Mouse (Mus musculus): Measurements from ENCODE around the gene AC161166.1. TPM values are rescaled to one million over a fixed set of nuclear protein-coding genes. Genes with fewer than 3 reads are reported as not detected.

The AC161166.1 gene
- polyA plus RNA-seq (2015; fragmentation: Nextera tagmentation; extraction: Ambion mirVana): 1.2 and 1.9 TPM in 2 replicates

DNA sequence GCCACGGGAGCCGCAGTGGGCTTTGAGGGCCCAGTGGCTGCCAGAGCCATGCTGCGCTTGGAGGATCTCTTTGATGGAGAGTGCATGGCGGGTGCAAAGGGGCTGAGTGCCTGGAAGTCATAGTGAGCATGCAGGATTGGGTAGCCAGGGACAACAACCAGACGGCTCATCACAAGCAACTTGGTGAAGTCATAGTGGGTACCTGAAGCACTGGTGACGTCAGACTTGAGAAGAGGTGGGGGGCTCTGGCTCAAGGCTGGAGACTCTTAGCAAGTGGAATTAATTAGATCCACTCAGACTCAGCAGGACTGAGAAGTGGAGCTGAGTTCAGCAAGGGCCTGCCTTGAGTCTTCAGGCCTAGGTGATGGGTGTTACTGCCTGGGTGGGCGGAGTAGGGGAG is at the start of gene AC161166.1:
Gene AC161166.1, minus strand, starts transcription at position 101 of the 400 bp plus-strand sequence.
- Histone ChIP-seq H3K9ac (replicated peaks) (no peak within 1 kb of the TSS), H3K4me1 (replicated peaks) (peaks cover 43% of the 10 kb centered on the region), H3K9me3 (no peaks in the 10 kb centered on the region), H3K4me3 (replicated peaks) (no peak within 1 kb of the TSS), H3K27ac (no peak within 1 kb of the TSS), H3K36me3 (peaks cover 69% of the 10 kb centered on the region), H3K4me2 (replicated peaks) (no peak within 1 kb of the TSS), H3K27me3 (no peaks in the 10 kb centered on the region)
- 92% methylated on average over 7 of the region's 7 CpGs for WGBS
- ATAC-seq: no peak

DNA sequence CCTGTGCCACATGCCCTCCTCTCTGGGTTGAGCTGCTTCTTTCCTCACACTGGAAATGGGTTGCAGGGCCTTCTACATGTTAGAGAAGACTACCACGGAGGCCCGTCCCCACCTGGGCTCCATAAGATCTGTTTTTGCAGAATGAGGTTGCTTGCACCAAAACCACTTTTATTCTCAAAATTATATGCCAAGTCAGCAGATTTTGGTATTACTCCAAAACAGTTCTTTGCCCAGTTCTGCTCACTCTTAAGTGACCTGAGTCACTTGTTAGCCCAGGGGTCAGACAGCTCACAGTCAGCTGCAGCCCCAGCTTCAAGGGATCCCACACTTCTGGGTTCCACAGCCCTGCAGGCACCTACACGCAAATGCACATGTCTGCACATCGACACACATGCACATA is 49.2 kb upstream of the AC161166.1 start:
- Histone ChIP-seq H3K27me3 (no peaks in the 10 kb centered on the region), H3K36me3 (peaks cover 55% of the 10 kb centered on the region), H3K9me3 (no peaks in the 10 kb centered on the region), H3K4me1 (replicated peaks) (no peaks in the 10 kb centered on the region), H3K4me3 (replicated peaks) (no peak overlapping the region), H3K9ac (replicated peaks) (no peak overlapping the region), H3K4me2 (replicated peaks) (no peak overlapping the region), H3K27ac (no peak overlapping the region)
- no peak for ATAC-seq
- WGBS: 92% methylated on average over 4 of the region's 4 CpGs

DNA sequence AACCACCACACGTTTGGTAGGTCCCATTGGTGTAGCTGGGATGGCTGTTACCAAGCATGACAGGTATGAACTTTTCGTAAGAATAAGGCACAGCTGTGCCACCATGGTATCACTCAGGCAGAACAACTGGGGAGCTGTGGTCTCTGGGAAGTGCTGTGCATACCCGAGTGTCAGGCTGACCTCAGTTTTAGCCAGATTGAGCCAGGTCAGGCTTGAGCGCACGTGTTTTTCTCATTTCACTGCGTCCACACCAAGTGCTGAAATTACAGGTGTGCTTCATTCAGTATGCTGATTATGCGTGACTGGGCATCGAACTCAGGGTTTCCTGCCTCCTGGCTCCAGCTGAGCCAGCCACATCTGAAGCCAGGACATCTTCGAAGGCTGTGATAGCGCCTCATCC is 43.5 kb upstream of the AC161166.1 start:
- Histone ChIP-seq H3K9me3 (no peaks in the 10 kb centered on the region), H3K27ac (no peak overlapping the region), H3K9ac (replicated peaks) (no peak overlapping the region), H3K36me3 (peaks cover 44% of the 10 kb centered on the region), H3K4me3 (replicated peaks) (no peak overlapping the region), H3K4me1 (replicated peaks) (no peaks in the 10 kb centered on the region), H3K4me2 (replicated peaks) (no peak overlapping the region), H3K27me3 (no peaks in the 10 kb centered on the region)
- 94% methylated on average over 10 of the region's 10 CpGs for WGBS
- no peak for ATAC-seq

DNA sequence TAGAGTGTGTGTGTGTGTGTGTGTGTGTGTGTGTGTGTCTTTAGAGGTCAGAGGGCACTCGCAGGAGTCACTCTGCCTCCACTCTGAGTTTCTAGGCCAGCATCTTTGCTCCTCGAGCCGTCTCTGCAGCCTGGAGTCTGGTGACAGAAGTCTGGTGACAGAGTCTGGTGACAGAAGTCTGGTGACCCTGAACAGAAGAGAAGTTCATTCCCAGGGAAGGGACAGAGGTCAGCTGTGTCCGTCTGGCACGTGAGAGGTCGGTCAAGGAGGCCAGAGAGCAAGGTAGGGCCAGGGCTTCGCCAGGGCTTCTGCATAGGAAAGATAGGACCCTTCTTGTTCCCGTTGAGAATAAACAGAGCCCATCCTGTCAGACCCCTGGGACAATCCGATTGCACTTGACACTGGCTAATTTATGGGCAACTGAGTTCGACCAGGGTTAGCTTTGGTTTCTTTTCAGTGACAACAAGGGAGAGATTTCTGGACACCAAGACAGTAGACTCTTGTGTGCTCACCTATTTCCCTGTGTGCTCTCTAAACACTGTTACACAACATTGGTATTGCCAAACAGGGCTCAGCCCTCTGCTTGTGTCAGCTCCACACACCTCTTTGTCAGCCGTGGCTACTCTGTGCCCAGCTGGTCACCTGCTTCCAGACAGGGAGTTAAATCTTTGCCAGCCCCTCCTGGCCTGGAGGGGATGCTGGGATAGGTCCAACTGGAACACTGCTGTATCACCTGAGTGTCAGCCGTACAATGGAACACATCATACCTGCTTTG is 39.9 kb upstream of the AC161166.1 start:
- Histone ChIP-seq H3K9ac (replicated peaks) (no peak overlapping the region), H3K36me3 (peaks cover 45% of the 10 kb centered on the region), H3K9me3 (no peaks in the 10 kb centered on the region), H3K4me3 (replicated peaks) (no peak overlapping the region), H3K4me2 (replicated peaks) (no peak overlapping the region), H3K27me3 (no peaks in the 10 kb centered on the region), H3K27ac (no peak overlapping the region), H3K4me1 (replicated peaks) (peaks cover 9% of the 10 kb centered on the region)
- WGBS: 91% methylated on average over 12 of the region's 12 CpGs
- ATAC-seq: no peak

GRCm38 (mm10) chr7:24547534-24548036 is 35.3 kb upstream of the AC161166.1 start:
- H3K27ac ChIP-seq: peak overlapping the region; percentile 64; the same call in 1 of the 2 replicates
- H3K9me3 ChIP-seq: no peaks in the 10 kb centered on the region
- H3K4me2 ChIP-seq (replicated peaks): peak overlapping the region; percentile 75
- peaks cover 18% of the 10 kb centered on the region for H3K4me1 ChIP-seq (replicated peaks)
- WGBS: 31% methylated on average over 13 of the region's 13 CpGs
- H3K9ac ChIP-seq (replicated peaks): peak overlapping the region; percentile 79
- no peak for ATAC-seq
- H3K36me3 ChIP-seq: peaks cover 19% of the 10 kb centered on the region
- H3K4me3 ChIP-seq (replicated peaks): peak overlapping the region; percentile 82
- H3K27me3 ChIP-seq: no peaks in the 10 kb centered on the region

DNA sequence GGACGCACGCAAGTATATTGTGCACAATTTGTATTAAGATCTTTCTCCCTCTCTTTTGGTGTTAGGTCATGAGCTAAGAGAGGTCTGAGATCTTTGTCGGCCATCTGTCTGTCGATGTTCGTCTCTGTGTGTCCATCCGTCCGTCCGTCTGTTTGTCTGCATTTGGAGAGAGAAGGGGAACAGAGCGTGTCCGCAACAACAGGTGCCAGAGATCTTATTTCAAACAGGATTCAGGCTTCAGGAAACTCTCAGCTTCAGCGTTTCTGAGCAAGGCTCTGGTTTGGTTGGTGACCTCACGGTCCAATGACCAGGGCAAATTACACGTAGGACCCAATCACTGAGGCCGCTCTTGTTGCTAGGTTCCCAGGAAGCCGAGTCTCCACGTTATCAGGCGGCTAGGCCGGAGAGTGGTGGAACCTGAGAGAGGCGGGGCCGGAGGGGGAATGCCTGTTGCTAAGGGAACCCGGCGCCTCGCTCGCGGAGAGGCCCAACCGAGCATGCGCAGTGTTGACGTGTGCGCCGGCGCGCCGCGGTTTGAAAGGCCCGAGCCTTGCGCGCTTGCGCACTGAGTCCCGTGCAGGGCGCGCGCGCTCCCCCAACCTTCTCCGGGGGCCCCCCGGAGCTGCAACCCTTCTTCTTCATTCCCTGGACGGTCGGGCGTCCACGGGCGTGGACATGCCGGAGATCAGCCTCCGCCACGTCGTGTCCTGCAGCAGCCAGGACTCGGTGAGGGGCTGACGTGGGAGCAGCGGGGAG is 34.6 kb upstream of the AC161166.1 start:
- no peaks in the 10 kb centered on the region for H3K9me3 ChIP-seq
- H3K4me2 ChIP-seq (replicated peaks): peak overlapping the region; percentile 75
- peak overlapping the region; percentile 82 for H3K4me3 ChIP-seq (replicated peaks)
- peaks cover 18% of the 10 kb centered on the region for H3K4me1 ChIP-seq (replicated peaks)
- H3K36me3 ChIP-seq: peaks cover 13% of the 10 kb centered on the region
- H3K27me3 ChIP-seq: no peaks in the 10 kb centered on the region
- ATAC-seq: peak; percentile 98
- H3K9ac ChIP-seq (replicated peaks): peak overlapping the region; percentile 79
- under 1% methylated on average over 57 of the region's 57 CpGs for WGBS
- H3K27ac ChIP-seq: peak overlapping the region; percentile 64

DNA sequence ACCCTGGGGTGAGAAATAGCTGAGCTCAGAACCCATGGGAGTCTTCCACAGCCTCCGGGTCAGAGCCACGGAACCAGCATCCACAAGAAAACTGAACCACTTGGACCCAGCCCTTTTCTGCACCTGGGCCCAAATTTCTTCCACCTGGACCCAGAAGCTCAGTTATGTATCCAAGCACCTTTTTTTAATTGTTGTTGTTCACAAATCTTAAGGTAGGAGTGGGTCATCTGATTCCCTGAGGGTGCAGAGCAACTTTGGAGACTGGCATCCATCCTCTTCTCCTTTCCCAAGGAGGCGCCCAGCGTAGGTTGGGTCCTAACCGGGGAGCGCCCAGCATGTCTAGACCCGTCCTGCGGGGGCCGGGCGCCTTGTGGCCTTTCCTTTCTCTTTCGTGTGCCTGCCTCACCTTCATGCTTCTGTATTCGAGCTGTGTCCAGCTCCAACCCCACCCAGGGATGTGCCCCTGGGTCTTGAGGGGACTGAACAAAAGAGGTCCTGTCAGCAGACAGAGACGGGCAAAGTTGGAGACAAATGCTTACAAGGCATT is 33.9 kb upstream of the AC161166.1 start, which contains the start of the genes Pinlyp and Xrcc1:
Gene Pinlyp, minus strand, starts transcription at position 51 of the 547 bp plus-strand sequence.
Gene Xrcc1, plus strand, starts transcription at position 222 of the 547 bp plus-strand sequence.
- H3K4me2 ChIP-seq (replicated peaks): peak within 1 kb of the TSS; percentile 75
- H3K4me3 ChIP-seq (replicated peaks): peak within 1 kb of the TSS; percentile 82
- 38% methylated on average over 13 of the region's 13 CpGs for WGBS
- no peaks in the 10 kb centered on the region for H3K9me3 ChIP-seq
- peak within 1 kb of the TSS; percentile 64 for H3K27ac ChIP-seq
- peak within 1 kb of the TSS; percentile 79 for H3K9ac ChIP-seq (replicated peaks)
- peaks cover 18% of the 10 kb centered on the region for H3K4me1 ChIP-seq (replicated peaks)
- peak; percentile 18; the same call in 1 of the 2 replicates for ATAC-seq
- no peaks in the 10 kb centered on the region for H3K27me3 ChIP-seq
- peaks cover 13% of the 10 kb centered on the region for H3K36me3 ChIP-seq

GRCm38 (mm10) chr7:24544506-24544905 is 32.3 kb upstream of the AC161166.1 start:
- ATAC-seq: no peak
- no peak overlapping the region for H3K4me2 ChIP-seq (replicated peaks)

GRCm38 (mm10) chr7:24539686-24540085 is 27.4 kb upstream of the AC161166.1 start:
- no peak overlapping the region for H3K9ac ChIP-seq (replicated peaks)
- H3K27me3 ChIP-seq: no peaks in the 10 kb centered on the region
- 95% methylated on average over 4 of the region's 4 CpGs for WGBS
- H3K4me3 ChIP-seq (replicated peaks): no peak overlapping the region
- H3K27ac ChIP-seq: no peak overlapping the region
- H3K9me3 ChIP-seq: no peaks in the 10 kb centered on the region
- H3K36me3 ChIP-seq: peaks cover 26% of the 10 kb centered on the region
- H3K4me1 ChIP-seq (replicated peaks): peaks cover 15% of the 10 kb centered on the region
- no peak for ATAC-seq
- no peak overlapping the region for H3K4me2 ChIP-seq (replicated peaks)

More at GRCm38 (mm10) chr7:24544506-24544905, 32.3 kb upstream of the AC161166.1 start:
- Histone ChIP-seq H3K4me1 (replicated peaks) (peaks cover 18% of the 10 kb centered on the region), H3K36me3 (peaks cover 8% of the 10 kb centered on the region), H3K4me3 (replicated peaks) (no peak overlapping the region), H3K9ac (replicated peaks) (no peak overlapping the region), H3K27me3 (no peaks in the 10 kb centered on the region), H3K9me3 (no peaks in the 10 kb centered on the region), H3K27ac (no peak overlapping the region)
- WGBS: 87% methylated on average over 2 of the region's 2 CpGs

DNA sequence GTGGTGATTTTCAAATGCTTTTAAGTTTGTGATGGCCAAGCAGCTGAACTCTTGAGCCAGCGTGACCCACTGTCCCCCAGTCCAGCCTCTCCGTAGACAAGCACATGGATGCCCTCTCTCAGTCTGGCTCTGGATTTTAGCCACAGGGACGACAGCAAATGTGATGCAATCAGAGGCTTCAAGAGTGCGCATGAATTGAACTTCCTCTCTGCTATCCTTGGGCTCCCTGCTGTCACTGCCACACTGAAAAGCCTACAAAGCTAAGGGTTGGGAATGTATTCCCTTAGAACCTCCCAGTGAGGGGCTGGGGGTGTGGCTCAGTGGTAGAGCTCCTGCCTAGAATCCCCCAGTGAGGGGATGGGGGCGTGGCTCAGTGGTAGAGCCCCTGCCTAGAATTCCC is 26.4 kb upstream of the AC161166.1 start:
- H3K27ac ChIP-seq: no peak overlapping the region

GRCm38 (mm10) chr7:24538154-24538553 is 25.9 kb upstream of the AC161166.1 start:
- H3K36me3 ChIP-seq: peaks cover 41% of the 10 kb centered on the region
- no peak overlapping the region for H3K4me2 ChIP-seq (replicated peaks)
- no peak overlapping the region for H3K9ac ChIP-seq (replicated peaks)
- 46% methylated on average over 5 of the region's 5 CpGs for WGBS
- H3K27me3 ChIP-seq: peaks cover 8% of the 10 kb centered on the region
- H3K4me1 ChIP-seq (replicated peaks): peaks cover 30% of the 10 kb centered on the region
- no peak for ATAC-seq
- no peak overlapping the region for H3K27ac ChIP-seq
- no peak overlapping the region for H3K4me3 ChIP-seq (replicated peaks)
- no peaks in the 10 kb centered on the region for H3K9me3 ChIP-seq

More for the DNA sequence above, 26.4 kb upstream of the AC161166.1 start:
- H3K27me3 ChIP-seq: peaks cover 2% of the 10 kb centered on the region; the same call in 1 of the 2 replicates
- peaks cover 36% of the 10 kb centered on the region for H3K36me3 ChIP-seq
- no peaks in the 10 kb centered on the region for H3K9me3 ChIP-seq
- H3K4me3 ChIP-seq (replicated peaks): no peak overlapping the region
- H3K4me1 ChIP-seq (replicated peaks): peaks cover 25% of the 10 kb centered on the region
- 0 out of 2 replicates have a peak, but pooled peaks have one; percentile 1 for ATAC-seq
- WGBS: 80% methylated on average over 5 of the region's 5 CpGs
- H3K9ac ChIP-seq (replicated peaks): no peak overlapping the region
- no peak overlapping the region for H3K4me2 ChIP-seq (replicated peaks)
